Mouse (Mus musculus): ENCODE measurements around the gene Tmem52b. TPM values are rescaled to one million over a fixed set of nuclear protein-coding genes. Genes with fewer than 3 reads are reported as not detected.

Gene Tmem52b
- total RNA-seq, 2 experiments from 2014 or later = not detected

DNA sequence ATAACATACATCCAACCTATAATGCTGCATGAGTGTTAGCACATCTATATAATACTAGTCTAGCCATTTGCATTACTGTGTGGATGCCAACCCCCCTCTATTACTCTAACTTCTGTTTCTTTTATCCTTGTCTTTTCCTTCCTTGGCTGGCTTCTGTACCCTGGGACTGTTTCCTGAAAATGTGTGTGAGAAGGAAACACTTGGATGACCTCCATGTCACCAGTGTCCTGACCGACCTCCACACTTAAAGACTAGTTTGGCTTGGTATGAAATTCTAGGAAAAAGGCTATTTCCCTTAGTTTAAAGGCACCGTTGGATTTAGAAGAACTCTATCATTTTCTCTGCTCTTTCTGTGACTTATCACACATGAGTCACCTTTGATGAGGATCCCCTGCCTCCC lies 15.1 kb downstream of the Tmem52b start:
- no peak for DNase-seq

GRCm38 (mm10) chr6:129529605-129530004 lies 17.2 kb downstream of the Tmem52b start:
- intact Hi-C loops (cut with DNase I; ENCODE audit: low total_unique reads) = no loop called here

More for the DNA sequence above, 15.1 kb downstream of the Tmem52b start:
- intact Hi-C loops (cut with DNase I; ENCODE audit: low total_unique reads) = no loop called here

DNA sequence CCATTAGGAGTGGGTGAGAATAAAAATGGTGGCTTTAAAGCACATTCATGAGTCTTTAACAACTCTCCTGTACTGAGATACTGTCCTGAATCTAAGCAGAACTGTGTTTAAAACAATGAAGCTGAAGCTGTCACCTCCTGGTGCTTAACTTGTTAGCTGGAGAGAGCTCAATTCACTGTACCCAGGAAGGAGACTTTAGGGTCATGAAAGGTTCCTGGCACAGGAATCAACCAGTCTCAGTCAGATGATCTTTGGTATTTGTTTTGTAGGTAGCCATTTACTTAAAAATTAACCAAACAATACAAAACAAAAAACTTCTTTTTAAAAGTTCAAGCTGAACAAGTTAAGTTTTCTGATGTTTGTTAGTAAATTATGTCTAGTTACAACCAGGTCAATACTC lies 17.9 kb downstream of the Tmem52b start:
- DNase-seq = no peak
- intact Hi-C loops (cut with DNase I; ENCODE audit: low total_unique reads) = no loop called here

More at GRCm38 (mm10) chr6:129529605-129530004, 17.2 kb downstream of the Tmem52b start:
- DNase-seq = no peak

DNA sequence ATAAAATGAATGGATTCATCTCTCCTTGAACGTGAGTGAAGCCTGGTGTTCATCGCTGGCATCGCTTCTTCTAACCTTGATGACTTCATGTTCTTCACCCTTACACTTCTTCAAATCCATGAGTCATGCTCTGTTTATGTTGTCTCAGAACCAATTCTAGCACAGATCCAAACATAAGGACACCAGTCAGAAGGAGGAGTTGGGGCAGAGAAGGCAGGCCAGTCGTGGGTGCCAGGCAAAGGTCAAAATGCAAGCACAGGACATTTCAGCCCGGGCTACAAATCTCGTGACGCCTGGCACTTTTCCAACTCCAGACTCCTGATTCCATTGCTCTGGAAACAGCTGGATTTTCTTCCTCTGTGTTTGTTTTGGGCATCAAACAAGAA lies 20.2 kb downstream of the Tmem52b start:
- peak; percentile 67 for DNase-seq
- intact Hi-C loops (cut with DNase I; ENCODE audit: low total_unique reads) = no loop called here

DNA sequence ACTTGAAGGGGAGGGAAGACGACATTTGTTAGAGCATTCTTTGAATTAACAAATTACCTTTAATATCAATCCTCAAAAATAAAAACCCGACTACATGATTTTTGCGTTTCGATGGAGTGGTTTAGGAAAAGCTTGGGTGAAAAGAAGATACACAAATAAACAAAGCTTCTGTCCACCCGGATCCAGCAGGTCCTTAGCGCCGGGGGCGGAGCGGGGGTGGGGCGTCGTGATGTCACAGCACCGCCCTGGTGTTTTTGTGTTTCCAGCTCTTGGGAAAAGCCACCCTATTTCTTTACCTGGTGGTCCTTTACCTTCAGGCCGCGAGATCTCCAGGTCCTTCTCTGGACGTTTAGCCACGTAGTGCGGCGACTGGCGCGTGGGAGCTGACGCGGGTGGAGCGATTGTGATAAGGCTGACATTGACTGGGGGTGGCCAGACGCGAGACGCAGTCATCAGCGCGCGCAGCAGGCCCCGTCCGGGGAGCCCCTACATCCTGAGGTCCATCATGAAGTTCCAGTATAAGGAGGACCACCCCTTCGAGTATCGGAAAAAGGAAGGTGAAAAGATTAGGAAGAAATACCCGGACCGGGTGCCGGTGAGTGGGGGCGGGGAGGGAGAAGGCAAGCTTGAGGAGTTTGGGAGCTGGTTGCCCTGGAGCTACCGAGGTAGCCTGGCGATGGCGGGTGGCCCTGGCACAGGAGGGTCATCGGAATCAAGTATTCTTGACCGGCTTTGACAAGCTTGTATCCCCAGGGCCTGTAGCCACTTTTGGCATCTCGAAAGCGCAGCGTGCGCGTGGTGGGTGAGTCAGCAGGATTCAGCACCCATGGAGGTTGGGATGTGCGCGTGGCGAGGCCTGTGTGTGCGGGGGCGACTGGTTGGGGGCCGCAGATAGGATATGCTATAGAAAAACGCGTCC lies 20.8 kb downstream of the Tmem52b start, which contains the start of gene Gabarapl1:
Gabarapl1 (plus strand) TSS at position 219 of the 919 bp plus-strand sequence.
- peak; percentile 79 for DNase-seq
- intact Hi-C loops (cut with DNase I; ENCODE audit: low total_unique reads) = no loop called here

DNA sequence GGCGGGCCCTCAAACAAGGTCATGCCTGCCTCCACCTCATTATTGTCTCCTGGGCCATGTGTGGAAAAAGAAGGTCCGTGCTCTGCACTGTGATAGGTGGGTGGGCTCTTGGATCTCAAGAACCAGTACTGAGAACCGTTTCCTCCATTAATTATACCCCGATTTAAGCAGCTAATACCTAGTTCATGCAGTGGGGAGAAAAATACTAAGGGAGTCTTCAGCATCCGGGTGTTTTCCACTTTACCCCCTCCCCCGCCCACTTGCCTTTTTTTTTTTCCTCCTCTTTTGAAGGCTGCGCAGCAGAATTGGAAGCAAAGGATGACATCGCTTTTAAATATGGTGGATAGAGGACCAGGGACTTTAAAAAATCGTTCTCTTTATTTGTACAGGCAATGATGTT lies 21.7 kb downstream of the Tmem52b start:
- intact Hi-C loops (cut with DNase I; ENCODE audit: low total_unique reads) = no loop called here
- DNase-seq = no peak

GRCm38 (mm10) chr6:129534627-129535190 lies 22.4 kb downstream of the Tmem52b start:
- intact Hi-C loops (cut with DNase I; ENCODE audit: low total_unique reads) = no loop called here
- no peak for DNase-seq

GRCm38 (mm10) chr6:129535723-129536122 lies 23.4 kb downstream of the Tmem52b start:
- intact Hi-C loops (cut with DNase I; ENCODE audit: low total_unique reads) = no loop called here
- DNase-seq = no peak

- no peak for DNase-seq
- intact Hi-C loops (cut with DNase I; ENCODE audit: low total_unique reads) = no loop called here
Measured at GRCm38 (mm10) chr6:129538555-129538954, 26.2 kb downstream of the Tmem52b start.

GRCm38 (mm10) chr6:129541931-129542330 lies 29.6 kb downstream of the Tmem52b start:
- intact Hi-C loops (cut with DNase I; ENCODE audit: low total_unique reads) = no loop called here
- no peak for DNase-seq

GRCm38 (mm10) chr6:129542540-129542939 lies 30.2 kb downstream of the Tmem52b start:
- intact Hi-C loops (cut with DNase I; ENCODE audit: low total_unique reads) = no loop called here
- DNase-seq = no peak

GRCm38 (mm10) chr6:129543709-129544606 lies 31.6 kb downstream of the Tmem52b start:
- peak; percentile 38 for DNase-seq
- intact Hi-C loops (cut with DNase I; ENCODE audit: low total_unique reads) = no loop called here

DNA sequence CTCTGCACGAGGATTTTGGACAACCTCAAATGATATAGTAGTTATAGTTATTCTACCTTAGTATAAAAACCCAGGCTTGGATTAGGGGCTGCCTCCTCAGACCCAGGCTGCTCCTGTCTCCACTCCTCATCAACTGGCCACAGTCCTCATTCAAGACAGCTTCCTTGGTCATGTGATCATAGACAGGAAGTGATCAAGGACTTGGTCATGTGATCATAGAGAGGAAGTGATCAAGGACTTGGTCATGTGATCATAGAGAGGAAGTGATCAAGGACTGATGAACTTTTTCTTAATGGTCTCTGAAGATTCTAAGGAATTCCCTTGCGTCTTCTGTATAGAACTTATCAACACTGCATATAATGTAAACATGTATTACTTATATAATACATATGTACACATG lies 34.9 kb downstream of the Tmem52b start:
- intact Hi-C loops (cut with DNase I; ENCODE audit: low total_unique reads) = no loop called here
- DNase-seq = no peak

DNA sequence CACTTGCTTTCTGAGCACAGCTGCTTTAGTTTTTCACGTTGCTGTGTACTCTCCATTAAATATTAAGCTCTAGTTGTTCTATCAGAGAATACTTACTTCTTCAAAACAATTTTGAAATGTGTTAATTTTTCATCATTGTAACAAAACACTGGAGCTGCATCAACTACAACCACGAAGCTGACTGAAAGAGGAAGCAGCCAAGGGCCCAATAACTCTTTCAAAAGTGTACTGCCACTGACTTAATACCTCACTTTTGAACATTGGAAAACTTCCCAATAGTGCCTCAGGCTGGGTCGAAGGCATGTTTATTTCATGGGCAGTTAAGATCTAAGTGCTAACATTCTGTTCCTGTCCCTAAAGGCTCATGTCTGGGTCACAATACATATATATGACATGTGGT lies 35.7 kb downstream of the Tmem52b start:
- DNase-seq = no peak
- intact Hi-C loops (cut with DNase I; ENCODE audit: low total_unique reads) = no loop called here

DNA sequence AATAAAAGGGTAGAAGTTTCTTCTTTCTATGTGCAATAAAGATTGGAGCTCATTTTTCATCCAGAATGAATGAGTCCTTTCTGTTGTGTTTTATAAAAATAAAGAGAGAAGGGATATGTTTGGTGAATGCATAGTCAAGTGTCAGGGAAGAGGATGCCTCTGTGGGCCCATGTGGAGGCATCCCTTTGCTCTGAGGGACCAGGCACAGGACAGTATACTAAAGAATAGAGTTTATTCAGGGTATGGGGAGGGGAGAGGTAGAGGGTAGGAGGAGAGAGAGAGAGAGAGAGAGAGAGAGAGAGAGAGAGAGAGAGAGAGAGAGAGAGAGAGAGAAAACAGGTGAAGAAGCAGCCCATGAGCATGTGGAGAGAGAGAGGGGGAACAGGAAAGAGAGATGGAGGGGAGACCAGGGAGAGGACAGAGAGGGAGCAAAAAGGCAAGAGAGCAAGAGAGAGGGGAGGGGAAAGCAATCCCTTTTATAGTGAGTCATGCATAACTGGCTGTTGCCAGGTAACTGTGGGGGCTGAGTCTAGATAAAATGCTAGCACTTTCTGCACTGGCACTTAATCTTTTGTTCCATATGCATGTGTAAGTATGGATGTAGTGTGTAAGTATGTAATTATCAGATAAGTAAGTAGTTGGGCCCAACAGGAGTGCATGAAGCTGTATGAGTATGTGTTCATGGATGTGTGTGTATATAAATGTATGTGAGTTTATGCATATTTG lies 45.1 kb downstream of the Tmem52b start:
- intact Hi-C loops (cut with DNase I; ENCODE audit: low total_unique reads) = no loop called here
- DNase-seq = no peak

GRCm38 (mm10) chr6:129558946-129559640 lies 46.7 kb downstream of the Tmem52b start:
- intact Hi-C loops (cut with DNase I; ENCODE audit: low total_unique reads) = no loop called here
- DNase-seq = peak; percentile 50

DNA sequence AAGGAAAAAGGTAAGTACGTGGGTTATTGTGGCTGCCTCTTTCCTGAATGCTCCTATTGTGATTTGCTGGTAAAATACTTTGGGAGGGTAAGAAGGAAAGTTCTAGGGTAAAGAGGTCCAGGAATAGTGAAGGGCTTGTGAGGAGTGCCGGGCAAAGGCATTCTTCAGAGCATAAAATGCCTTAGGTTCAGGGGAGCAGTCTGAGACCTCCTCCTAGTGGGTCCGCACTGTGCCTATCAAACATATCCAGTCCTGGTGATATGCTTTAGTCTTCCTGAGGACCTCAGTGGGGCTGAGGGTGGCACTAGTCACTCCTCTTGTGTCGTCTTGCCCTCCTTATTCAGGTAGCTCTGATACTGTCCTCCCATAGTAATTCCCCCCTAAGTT lies 47.3 kb downstream of the Tmem52b start:
- intact Hi-C loops (cut with DNase I; ENCODE audit: low total_unique reads) = no loop called here
- no peak for DNase-seq

GRCm38 (mm10) chr6:129565257-129565656 lies 52.9 kb downstream of the Tmem52b start:
- DNase-seq = no peak
- intact Hi-C loops (cut with DNase I; ENCODE audit: low total_unique reads) = no loop called here

Measured in gastrocnemius, postnatal 14 days (tissue).